10 mouse cellular contexts compared by ENCODE assay signal in the genomic region with DNA sequence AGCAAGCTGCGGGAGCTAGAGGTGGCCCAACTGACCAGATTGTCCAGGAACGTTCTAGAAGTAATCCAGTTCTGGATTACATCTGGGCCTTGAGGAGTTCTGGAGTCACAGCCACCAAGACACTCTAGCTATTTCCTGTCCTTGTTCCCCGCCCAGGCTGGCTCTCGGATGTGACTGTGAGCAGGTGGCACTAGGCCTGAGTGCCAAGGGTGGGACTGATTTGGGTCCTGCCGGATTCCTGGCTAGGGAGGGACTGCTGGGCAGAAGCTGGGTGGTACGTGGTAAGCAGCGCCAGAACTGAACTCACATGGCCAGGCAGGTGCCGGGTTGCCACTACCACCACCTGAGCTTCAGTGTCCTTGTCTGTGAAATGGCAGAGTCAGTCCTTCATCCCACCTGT. TPM values are rescaled to one million over a fixed set of nuclear protein-coding genes. Genes with fewer than 3 reads are reported as not detected.
A peak's percentile ranks its signal among the peaks of the same experiment; 100 is the strongest.
DNase-seq lines count a peak whose midpoint lies in the region; ATAC-seq and TF ChIP-seq lines count a peak whose summit lies in the region.
"Had no signal": no experiment of that assay in that cellular context is flagged by ENCODE, and none has a peak within 500 bp of the region (broad histone marks: within the 10 kb centered on the region; RNA-seq: fewer than 3 reads in every experiment).

No protein-coding gene starts in this region.

- ATAC-seq in CD4-positive, CD25-positive, alpha-beta regulatory T cell, adult 4 months = no peak

- H3K27me3 ChIP-seq in myocyte (ENCODE audit: control insufficient read depth, insufficient read depth, insufficient read length) = no peaks in the 10 kb centered on the region
- H3K27me3 ChIP-seq: neural tube, embryonic 12.5 days had no signal

- no peak for TF ChIP-seq POLR2A in myocyte (IDR thresholded peaks at IDR 0.05; ENCODE audit: insufficient read length, low read depth)

- intact Hi-C loops in left cerebral cortex, adult 2 months (cut with DNase I) = no loop called here
- intact Hi-C loops in left cerebral cortex, postnatal 25 days (cut with DNase I) = no loop called here

- peak; percentile 52 for DNase-seq in CD4-positive, CD25-positive, alpha-beta regulatory T cell, adult 2 months (ENCODE audit: low read depth, low spot score)
- no peak for DNase-seq in left cerebral cortex, adult 2 months (ENCODE audit: extremely low spot score in 1 of 2, low spot score in 2 of 2)
- DNase-seq in left cerebral cortex, postnatal 25 days (ENCODE audit: low spot score in 2 of 2) = no peak
- DNase-seq in heart, postnatal 4 days = peak; percentile 29
- DNase-seq in ovary, postnatal 14 days (ENCODE audit: low spot score) = no peak
- no peak for DNase-seq in gastrocnemius, adult 18-20 months (ENCODE audit: low spot score)
- DNase-seq: spleen, adult 18-20 months had no signal

- no peak overlapping the region for H3K4me3 ChIP-seq in left cerebral cortex, adult 2 months
- no peak overlapping the region for H3K4me3 ChIP-seq in myocyte
- H3K4me3 ChIP-seq: neural tube, embryonic 12.5 days had no signal

- H3K4me2 ChIP-seq in myocyte (ENCODE audit: low read depth) = peak overlapping the region; percentile 53
- H3K4me2 ChIP-seq: neural tube, embryonic 12.5 days had no signal

- H3ac ChIP-seq in myocyte (ENCODE audit: control insufficient read depth, insufficient read length) = no peak overlapping the region

- peaks cover 81% of the 10 kb centered on the region for H3K79me2 ChIP-seq in myocyte (ENCODE audit: control insufficient read depth, insufficient read depth)

- no peak for TF ChIP-seq CTCF in left cerebral cortex, adult 2 months (IDR thresholded peaks at IDR 0.05)

- peak overlapping the region; percentile 78 for H3K27ac ChIP-seq in left cerebral cortex, adult 2 months
- H3K27ac ChIP-seq: neural tube, embryonic 12.5 days had no signal

- H3K36me3 ChIP-seq in myocyte (ENCODE audit: control insufficient read depth, insufficient read depth) = no peaks in the 10 kb centered on the region
- H3K36me3 ChIP-seq: neural tube, embryonic 12.5 days had no signal

TF ChIP-seq in myocyte, 11 proteins besides CTCF, POLR2A, EP300 and RAD21:
- TF ChIP-seq MYOG (IDR thresholded peaks at IDR 0.05; ENCODE audit: control insufficient read depth in 1 of 3, insufficient read depth in 1 of 3, insufficient read length in 2 of 3, low read depth in 2 of 3) = peak; percentile 40 to 92 (median 51)
- no peak for TF ChIP-seq MAX (IDR thresholded peaks at IDR 0.05; ENCODE audit: low read depth)
- no peak for TF ChIP-seq USF1 (IDR thresholded peaks at IDR 0.05; ENCODE audit: low read depth)
- no peak for TF ChIP-seq TCF3 (IDR thresholded peaks at IDR 0.05; ENCODE audit: insufficient read length, low read depth)
- TF ChIP-seq TCF12 (IDR thresholded peaks at IDR 0.05; ENCODE audit: insufficient read depth, poor library complexity, severe bottlenecking) = peak; percentile 53
- TF ChIP-seq POLR2AphosphoS2 (IDR thresholded peaks at IDR 0.05; ENCODE audit: insufficient read length, low read depth) = no peak
- TF ChIP-seq SRF (IDR thresholded peaks at IDR 0.05; ENCODE audit: control insufficient read depth, insufficient read length, low read depth) = no peak
- TF ChIP-seq MYOD1 (IDR thresholded peaks at IDR 0.05; ENCODE audit: control insufficient read depth in 1 of 3, insufficient read length in 2 of 3, low read depth in 2 of 3) = peak; percentile 38 to 91 (median 55)
- TF ChIP-seq REST (IDR thresholded peaks at IDR 0.05; ENCODE audit: insufficient read depth, insufficient read length) = no peak
- no peak for TF ChIP-seq E2F4 (IDR thresholded peaks at IDR 0.05; ENCODE audit: insufficient read depth)
- no peak for TF ChIP-seq CEBPB (IDR thresholded peaks at IDR 0.05; ENCODE audit: insufficient read depth, poor library complexity, severe bottlenecking)

RNA-seq across cellular contexts. Expression of a gene that starts 26.7 kb away (rescaled TPM):
- 100 to 1,000 TPM in 1 of 2 experiments, 10 to 100 TPM in 1; 97.0 to 119 TPM for polyA plus RNA-seq in CD4-positive, CD25-positive, alpha-beta regulatory T cell, adult 4 months (2017; shearing (Covaris generic))
- 10 to 100 TPM; 56.1 to 61.0 TPM for total RNA-seq in left cerebral cortex, adult 2 months (2021)
- 10 to 100 TPM; 55.5 to 63.4 TPM for total RNA-seq in left cerebral cortex, postnatal 25 days (2021)
- 10 to 100 TPM; 83.9 to 86.7 TPM for total RNA-seq in heart, postnatal 4 days (2021)
- polyA plus RNA-seq in myocyte (2012; fragmentation: generic; extraction: Trizol) = 157 TPM
- total RNA-seq in gastrocnemius, adult 18-20 months (2021) = 10 to 100 TPM; 37.0 to 38.6 TPM

RNA-seq across cellular contexts. Expression of a gene that starts 39.8 kb away (rescaled TPM):
- polyA plus RNA-seq in CD4-positive, CD25-positive, alpha-beta regulatory T cell, adult 4 months (2017; shearing (Covaris generic)) = 10 to 100 TPM; 32.1 to 46.9 TPM
- total RNA-seq in left cerebral cortex, adult 2 months (2021) = 10 to 100 TPM; 26.2 to 35.7 TPM
- 10 to 100 TPM; 22.2 to 30.7 TPM for total RNA-seq in left cerebral cortex, postnatal 25 days (2021)
- total RNA-seq in heart, postnatal 4 days (2021) = 10 to 100 TPM; 11.3 to 13.3 TPM
- 55.3 TPM for polyA plus RNA-seq in myocyte (2012; fragmentation: generic; extraction: Trizol)
- total RNA-seq in gastrocnemius, adult 18-20 months (2021) = 1 to 10 TPM; 5.8 to 6.3 TPM

RNA-seq across cellular contexts. Expression of a gene that starts 58.7 kb away (rescaled TPM):
- 1 to 10 TPM; 6.4 to 8.2 TPM for polyA plus RNA-seq in CD4-positive, CD25-positive, alpha-beta regulatory T cell, adult 4 months (2017; shearing (Covaris generic))
- 10 to 100 TPM; 13.1 to 13.9 TPM for total RNA-seq in left cerebral cortex, adult 2 months (2021)
- total RNA-seq in left cerebral cortex, postnatal 25 days (2021) = 10 to 100 TPM; 14.3 to 15.6 TPM
- 10 to 100 TPM; 38.6 to 46.3 TPM for total RNA-seq in heart, postnatal 4 days (2021)
- polyA plus RNA-seq in myocyte (2012; fragmentation: generic; extraction: Trizol) = 47.3 TPM
- total RNA-seq in gastrocnemius, adult 18-20 months (2021) = 10 to 100 TPM; 31.6 to 32.7 TPM

Comparison
In these comparisons a context has a peak if more than half of its experiments do, and no peak if none do; other contexts are left out.
1. DNase-seq: peak in CD4-positive, CD25-positive, alpha-beta regulatory T cell, adult 2 months (single experiment) and heart, postnatal 4 days (single experiment); none in left cerebral cortex, adult 2 months (0 of 2), left cerebral cortex, postnatal 25 days (0 of 2), ovary, postnatal 14 days (single experiment) and gastrocnemius, adult 18-20 months (single experiment).